Comparison of ENCODE assay signal across 17 mouse cellular contexts in genomic region chr3:101628255-101628654, GRCm38 (mm10). TPM values are rescaled to one million over a fixed set of nuclear protein-coding genes. Genes with fewer than 3 reads are reported as not detected.
A peak's percentile ranks its signal among the peaks of the same experiment; 100 is the strongest.
DNase-seq lines count a peak whose midpoint lies in the region; ATAC-seq lines count a peak whose summit lies in the region.
"Had no signal": no experiment of that assay in that cellular context is flagged by ENCODE, and none has a peak within 500 bp of the region (broad histone marks: within the 10 kb centered on the region; RNA-seq: fewer than 3 reads in every experiment).

No protein-coding gene starts in this region.

- intact Hi-C loops in left cerebral cortex, postnatal 14 days (cut with DNase I): no loop called here
- intact Hi-C loops in left cerebral cortex, postnatal 10 days (cut with DNase I): no loop called here

- H3K27me3 ChIP-seq in forebrain, embryonic 16.5 days (replicated peaks; ENCODE audit: control insufficient read depth, insufficient read depth, low read length): no peaks in the 10 kb centered on the region
- H3K27me3 ChIP-seq in forebrain, embryonic 11.5 days (ENCODE audit: control insufficient read depth, insufficient read depth, low read length): no peaks in the 10 kb centered on the region
- H3K27me3 ChIP-seq: midbrain, embryonic 15.5 days; stomach, embryonic 15.5 days had no signal

- no peak overlapping the region for H3K27ac ChIP-seq in forebrain, embryonic 16.5 days (ENCODE audit: low read length)
- H3K27ac ChIP-seq in forebrain, embryonic 11.5 days (ENCODE audit: low read depth, low read length): no peak overlapping the region
- H3K27ac ChIP-seq: embryonic facial prominence, embryonic 10.5 days; hindbrain, embryonic 14.5 days; midbrain, embryonic 15.5 days; stomach, embryonic 15.5 days had no signal

- no peaks in the 10 kb centered on the region for H3K9me3 ChIP-seq in forebrain, embryonic 16.5 days (ENCODE audit: control insufficient read depth, low read length)
- H3K9me3 ChIP-seq in forebrain, embryonic 11.5 days (ENCODE audit: control insufficient read depth, low read length): no peaks in the 10 kb centered on the region
- H3K9me3 ChIP-seq: embryonic facial prominence, embryonic 10.5 days; midbrain, embryonic 15.5 days had no signal

- H3K4me2 ChIP-seq in forebrain, embryonic 16.5 days (ENCODE audit: low read length): no peak overlapping the region
- H3K4me2 ChIP-seq in forebrain, embryonic 11.5 days (ENCODE audit: low read depth, low read length, severe bottlenecking): no peak overlapping the region
- H3K4me2 ChIP-seq: hindbrain, embryonic 14.5 days; midbrain, embryonic 15.5 days; stomach, embryonic 15.5 days had no signal

- H3K9ac ChIP-seq in forebrain, embryonic 16.5 days (replicated peaks; ENCODE audit: low read depth, low read length): no peak overlapping the region
- H3K9ac ChIP-seq in forebrain, embryonic 11.5 days (ENCODE audit: low read length): no peak overlapping the region
- H3K9ac ChIP-seq: hindbrain, embryonic 14.5 days; midbrain, embryonic 15.5 days; stomach, embryonic 15.5 days had no signal

- H3K4me1 ChIP-seq in forebrain, embryonic 16.5 days (replicated peaks; ENCODE audit: control insufficient read depth, insufficient read depth, low read length): no peaks in the 10 kb centered on the region
- no peaks in the 10 kb centered on the region for H3K4me1 ChIP-seq in forebrain, embryonic 11.5 days (replicated peaks; ENCODE audit: control insufficient read depth, insufficient read depth, low read length)
- H3K4me1 ChIP-seq: embryonic facial prominence, embryonic 10.5 days; midbrain, embryonic 15.5 days; stomach, embryonic 15.5 days had no signal

- 73% methylated on average over 2 of the region's 2 CpGs for WGBS in forebrain, embryonic 16.5 days
- WGBS in forebrain, embryonic 11.5 days: 91% methylated on average over 2 of the region's 2 CpGs

- no peaks in the 10 kb centered on the region for H3K36me3 ChIP-seq in forebrain, embryonic 16.5 days (ENCODE audit: control insufficient read depth, insufficient read depth)
- H3K36me3 ChIP-seq in forebrain, embryonic 11.5 days (ENCODE audit: control insufficient read depth, insufficient read depth, low read length): no peaks in the 10 kb centered on the region
- H3K36me3 ChIP-seq: embryonic facial prominence, embryonic 10.5 days; midbrain, embryonic 15.5 days; stomach, embryonic 15.5 days had no signal

- DNase-seq in forebrain, embryonic 11.5 days (ENCODE audit: low spot score): no peak
- peak; percentile 28 to 69 for DNase-seq in left cerebral cortex, postnatal 14 days (ENCODE audit: low spot score in 2 of 2)
- no peak for DNase-seq in left cerebral cortex, postnatal 10 days (ENCODE audit: extremely low spot score in 1 of 2, low spot score in 2 of 2)
- DNase-seq in NIH3T3 (ENCODE audit: low read depth): peak; percentile 85
- DNase-seq in right cerebral cortex, postnatal 14 days: peak; percentile 25
- DNase-seq in heart, adult 11 months: no peak
- DNase-seq: adrenal gland, postnatal 36 days; cerebellum, postnatal 36 days; kidney, adult 2 months; kidney, postnatal 25 days; lung, adult 2 months; thymus, postnatal 14 days had no signal

- peak; percentile 49; the same call in 1 of the 2 replicates for ATAC-seq in forebrain, embryonic 16.5 days
- no peak for ATAC-seq in forebrain, embryonic 11.5 days (replicated peaks; ENCODE audit: low FRiP score)
- ATAC-seq: midbrain, embryonic 15.5 days had no signal

- H3K4me3 ChIP-seq in forebrain, embryonic 16.5 days (replicated peaks; ENCODE audit: low read length): no peak overlapping the region
- H3K4me3 ChIP-seq in forebrain, embryonic 11.5 days (ENCODE audit: low read depth, low read length): no peak overlapping the region
- H3K4me3 ChIP-seq: embryonic facial prominence, embryonic 10.5 days; midbrain, embryonic 15.5 days; stomach, embryonic 15.5 days had no signal

RNA-seq across cellular contexts. Expression of gene Atp1a1, which starts 23.8 kb away (rescaled TPM):
- polyA plus RNA-seq in forebrain, embryonic 16.5 days (2015; fragmentation: Nextera tagmentation; extraction: Ambion mirVana): 42.7 and 49.2 TPM in 2 replicates
- polyA plus RNA-seq in forebrain, embryonic 11.5 days (2014; fragmentation: Nextera tagmentation; extraction: Ambion mirVana): 121 and 122 TPM in 2 replicates
- 1,000 to 10,000 TPM; 1,135 to 1,354 TPM for total RNA-seq in left cerebral cortex, postnatal 14 days (2021)
- 100 to 1,000 TPM; 622 to 655 TPM for total RNA-seq in left cerebral cortex, postnatal 10 days (2021)

Comparison
In these comparisons a context has a peak if more than half of its experiments do, and no peak if none do; other contexts are left out.
1. DNase-seq: peak in left cerebral cortex, postnatal 14 days (2 of 2), NIH3T3 (single experiment) and right cerebral cortex, postnatal 14 days (single experiment); none in forebrain, embryonic 11.5 days (single experiment), left cerebral cortex, postnatal 10 days (0 of 2) and heart, adult 11 months (single experiment).